In genomic region chr4:150784491-150785451, GRCm38 (mm10) we compare ENCODE assay signal across 8 mouse cellular contexts.
A peak's percentile ranks its signal among the peaks of the same experiment; 100 is the strongest.
DNase-seq lines count a peak whose midpoint lies in the region; ATAC-seq lines count a peak whose summit lies in the region.
"Had no signal": no experiment of that assay in that cellular context is flagged by ENCODE, and none has a peak within 500 bp of the region (broad histone marks: within the 10 kb centered on the region; RNA-seq: fewer than 3 reads in every experiment).

No protein-coding gene starts in this region.

- no peak for ATAC-seq in stomach, embryonic 16.5 days (ENCODE audit: insufficient read depth, low FRiP score)

- H3K9me3 ChIP-seq in stomach, embryonic 16.5 days (replicated peaks; ENCODE audit: control insufficient read depth, low read length) = no peaks in the 10 kb centered on the region

- no peak overlapping the region; the same call in 1 of the 2 replicates for H3K9ac ChIP-seq in stomach, embryonic 16.5 days (ENCODE audit: low read length)

- no peak overlapping the region for H3K4me2 ChIP-seq in stomach, embryonic 16.5 days (ENCODE audit: low read depth, low read length)

- intact Hi-C loops in heart, postnatal 36 days (cut with DNase I) = loop anchor here (5.0 kb wide), 1 partner anchor 77 kb away; no protein-coding TSS in a partner anchor

- H3K4me3 ChIP-seq in stomach, embryonic 16.5 days (replicated peaks; ENCODE audit: low read length) = no peak overlapping the region
- H3K4me3 ChIP-seq: myocyte had no signal

- H3K27me3 ChIP-seq in stomach, embryonic 16.5 days (ENCODE audit: control insufficient read depth, insufficient read depth, low read length) = no peaks in the 10 kb centered on the region

- DNase-seq in adrenal gland, postnatal 10 days = peak; percentile 64
- DNase-seq in embryo, embryonic 9.5 days (ENCODE audit: extremely low spot score) = peak; percentile 42
- DNase-seq in heart, postnatal 36 days = peak; percentile 59 to 73
- DNase-seq in liver = peak; percentile 45
- no peak for DNase-seq in layer of hippocampus, adult 9-10 months (ENCODE audit: low spot score)
- no peak for DNase-seq in layer of hippocampus, adult 18-20 months (ENCODE audit: low spot score in 2 of 2)

- WGBS in stomach, embryonic 16.5 days = 40% methylated on average over 14 of the region's 14 CpGs

- H3K36me3 ChIP-seq in stomach, embryonic 16.5 days (ENCODE audit: control insufficient read depth, insufficient read depth, low read length) = no peaks in the 10 kb centered on the region

- H3K4me1 ChIP-seq in stomach, embryonic 16.5 days (ENCODE audit: control insufficient read depth, insufficient read depth, low read length) = peaks cover 20% of the 10 kb centered on the region

- peak overlapping the region; percentile 53 for H3K27ac ChIP-seq in stomach, embryonic 16.5 days (ENCODE audit: low read length)

Comparison
In these comparisons a context has a peak if more than half of its experiments do, and no peak if none do; other contexts are left out.
1. DNase-seq: peak in adrenal gland, postnatal 10 days (single experiment), embryo, embryonic 9.5 days (single experiment), heart, postnatal 36 days (2 of 2) and liver (single experiment); none in layer of hippocampus, adult 9-10 months (single experiment) and layer of hippocampus, adult 18-20 months (0 of 2).